Mouse (Mus musculus): ENCODE measurements around the gene Kremen2.

Gene Kremen2

DNA sequence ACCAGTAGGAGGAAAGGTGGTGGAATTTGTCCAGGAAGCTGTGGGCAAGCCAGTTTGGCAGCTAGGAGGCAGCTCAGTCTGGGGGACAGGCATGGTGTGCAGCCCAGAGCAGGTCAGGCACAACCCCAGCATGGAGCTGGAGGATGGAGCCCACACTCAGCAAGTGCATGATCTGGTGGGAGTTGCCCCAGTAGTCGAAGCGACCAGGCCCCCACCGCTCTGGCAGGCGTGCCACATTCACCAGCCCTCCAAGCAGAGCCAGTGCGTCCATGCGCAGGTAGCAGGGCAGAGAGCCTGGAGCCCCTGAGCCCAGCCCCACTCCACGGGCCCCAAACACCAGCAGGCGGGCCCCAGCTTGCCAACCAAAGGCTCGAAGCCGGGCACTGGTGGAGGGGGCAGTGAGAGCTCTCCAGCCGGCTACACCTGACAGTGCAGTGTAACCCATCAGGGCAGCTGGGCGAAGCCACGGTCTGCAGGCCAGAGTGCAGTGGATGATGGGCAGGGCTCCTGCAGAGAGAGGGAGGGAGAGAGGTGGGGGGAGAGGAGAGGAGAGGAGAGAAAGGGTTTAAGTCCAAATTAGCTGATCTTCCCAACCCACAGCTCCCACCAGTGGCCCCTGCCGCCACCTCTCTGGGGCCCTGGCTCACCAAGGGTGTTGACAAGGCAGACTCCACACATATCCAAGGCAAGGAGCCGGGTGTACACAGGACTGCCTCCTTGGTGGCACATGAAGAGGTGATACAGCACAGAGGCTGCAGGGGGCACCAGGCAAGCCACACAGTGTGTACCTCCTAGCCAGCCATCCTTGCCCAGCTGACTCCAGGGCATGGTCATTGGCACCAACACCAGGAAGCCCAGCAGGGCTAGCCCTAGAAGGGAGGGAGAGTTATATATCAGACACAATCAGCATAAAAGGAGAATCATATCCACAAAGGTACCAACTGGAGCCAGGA lies 7.9 kb downstream of the Kremen2 start:
- no peak for DNase-seq (ENCODE audit: low read depth, low spot score)

DNA sequence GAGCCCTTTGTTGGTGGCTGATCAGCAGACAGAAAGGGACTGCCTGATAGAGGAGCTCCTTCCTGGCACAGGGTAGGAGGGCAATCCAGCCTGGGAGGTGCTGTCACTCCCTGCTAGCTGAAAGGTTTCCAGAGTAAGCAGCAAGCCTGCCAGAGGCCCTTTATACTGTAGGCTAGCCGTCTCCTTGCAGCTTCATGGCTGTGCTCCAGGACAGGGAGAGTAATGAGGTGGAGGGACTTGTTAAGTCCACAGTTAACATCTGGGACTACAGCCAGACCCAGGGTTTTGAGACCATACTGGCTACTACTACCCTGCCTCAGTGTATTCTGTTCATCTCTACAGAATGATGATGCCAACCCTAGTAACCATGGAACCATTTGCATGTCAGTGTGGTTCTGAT lies 11.3 kb downstream of the Kremen2 start:
- no peak for DNase-seq (ENCODE audit: low read depth, low spot score)

DNA sequence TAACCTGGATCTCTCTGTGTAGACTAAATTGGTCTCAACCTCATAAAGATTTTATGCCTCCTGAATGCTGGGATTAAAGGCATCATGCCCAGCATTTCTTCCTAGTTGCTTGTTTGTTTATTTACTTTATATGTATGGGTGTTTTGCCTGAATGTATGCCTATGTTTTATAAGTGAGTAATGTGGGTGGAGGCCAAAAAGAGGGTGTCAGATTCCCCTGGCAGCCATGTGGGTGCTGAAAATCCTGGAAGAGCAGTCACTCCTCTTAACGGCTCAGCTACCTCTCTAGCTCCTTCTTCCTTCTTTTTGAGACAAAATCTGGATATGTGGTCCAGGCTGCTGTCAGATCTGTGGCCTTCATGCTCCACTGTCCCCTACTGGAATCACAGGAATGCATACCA lies 15.2 kb downstream of the Kremen2 start:
- DNase-seq (ENCODE audit: low read depth, low spot score), result no peak

DNA sequence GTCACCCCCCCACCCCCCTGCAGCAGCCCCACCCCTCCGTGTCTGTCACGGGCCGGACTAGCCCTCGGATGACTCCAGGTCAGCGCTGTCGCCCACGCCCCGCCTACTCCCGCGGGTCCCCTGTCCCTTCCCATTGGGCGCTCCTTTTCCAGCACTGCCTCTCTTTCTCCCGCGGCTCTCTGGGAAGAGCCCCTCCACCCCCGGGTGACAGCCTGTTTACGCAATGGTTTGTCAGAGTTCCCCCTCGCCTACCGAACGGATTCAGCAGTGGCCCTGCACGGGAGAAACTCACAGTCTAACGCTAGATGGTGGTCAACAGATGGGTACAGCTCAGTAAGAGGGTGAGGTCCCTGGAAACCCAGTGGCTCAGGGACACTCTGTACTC lies 18.9 kb downstream of the Kremen2 start:
- DNase-seq (ENCODE audit: low read depth, low spot score), result no peak

DNA sequence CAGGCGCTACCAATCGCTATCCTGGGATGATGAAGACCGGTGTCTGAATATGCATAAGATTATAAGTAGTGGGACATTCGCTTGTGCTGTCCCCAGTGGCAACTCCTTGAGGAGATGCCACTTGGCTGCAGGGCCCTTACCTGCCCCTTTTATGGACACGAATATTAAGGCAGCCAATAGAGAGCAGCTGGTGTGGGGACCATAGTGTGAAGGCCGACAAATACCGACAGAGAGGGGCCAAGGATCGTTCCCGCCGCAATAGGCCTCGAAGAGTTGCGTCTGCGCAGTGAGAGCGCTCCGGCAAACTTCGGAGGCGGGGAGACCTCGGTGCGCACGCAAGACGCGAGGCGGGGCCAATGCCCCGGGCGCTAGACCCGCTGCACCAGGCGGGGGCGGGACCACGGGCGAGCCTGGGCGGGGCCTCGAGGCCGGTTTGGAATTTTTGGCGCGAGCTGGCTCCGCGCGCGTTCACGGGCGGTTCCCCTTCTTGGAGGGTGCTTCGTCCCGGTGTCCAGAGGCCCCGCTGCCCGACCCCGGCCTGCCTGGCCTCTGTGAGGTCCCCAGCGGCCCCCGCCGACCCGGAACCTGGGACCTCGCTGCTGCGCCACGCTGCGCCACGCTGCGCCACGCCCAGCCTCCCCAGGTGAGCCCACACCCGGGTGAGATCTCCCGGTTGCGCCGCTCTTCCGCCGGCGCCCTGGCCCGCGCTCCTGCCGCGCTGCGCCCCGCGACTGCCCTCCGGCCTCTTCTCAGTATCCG lies 19.5 kb downstream of the Kremen2 start, which contains the start of gene Pkmyt1:
Gene Pkmyt1, plus strand, starts transcription at position 338 of the 759 bp plus-strand sequence.
- peak; percentile 80 for DNase-seq (ENCODE audit: low read depth, low spot score)

DNA sequence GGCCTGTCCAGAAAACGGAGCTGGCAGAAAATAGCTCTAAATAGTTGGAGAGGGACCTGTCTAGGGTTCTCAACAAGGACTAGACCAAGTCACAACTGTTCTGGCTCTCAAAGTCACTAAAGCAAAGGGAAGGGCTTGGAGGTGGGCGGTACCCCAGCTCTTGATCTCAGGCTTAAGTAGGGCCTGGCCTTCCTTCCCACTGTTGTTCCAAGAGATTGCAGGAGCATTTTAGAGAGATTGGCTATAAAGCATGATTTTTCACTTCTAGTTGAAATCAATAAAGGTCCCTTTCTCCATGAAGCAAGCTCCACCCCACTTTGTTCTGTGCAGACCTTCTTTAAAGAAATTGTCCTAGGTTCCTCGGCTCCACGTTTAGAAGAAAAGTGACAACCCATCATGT lies 20.2 kb downstream of the Kremen2 start:
- no peak for DNase-seq (ENCODE audit: low read depth, low spot score)

DNA sequence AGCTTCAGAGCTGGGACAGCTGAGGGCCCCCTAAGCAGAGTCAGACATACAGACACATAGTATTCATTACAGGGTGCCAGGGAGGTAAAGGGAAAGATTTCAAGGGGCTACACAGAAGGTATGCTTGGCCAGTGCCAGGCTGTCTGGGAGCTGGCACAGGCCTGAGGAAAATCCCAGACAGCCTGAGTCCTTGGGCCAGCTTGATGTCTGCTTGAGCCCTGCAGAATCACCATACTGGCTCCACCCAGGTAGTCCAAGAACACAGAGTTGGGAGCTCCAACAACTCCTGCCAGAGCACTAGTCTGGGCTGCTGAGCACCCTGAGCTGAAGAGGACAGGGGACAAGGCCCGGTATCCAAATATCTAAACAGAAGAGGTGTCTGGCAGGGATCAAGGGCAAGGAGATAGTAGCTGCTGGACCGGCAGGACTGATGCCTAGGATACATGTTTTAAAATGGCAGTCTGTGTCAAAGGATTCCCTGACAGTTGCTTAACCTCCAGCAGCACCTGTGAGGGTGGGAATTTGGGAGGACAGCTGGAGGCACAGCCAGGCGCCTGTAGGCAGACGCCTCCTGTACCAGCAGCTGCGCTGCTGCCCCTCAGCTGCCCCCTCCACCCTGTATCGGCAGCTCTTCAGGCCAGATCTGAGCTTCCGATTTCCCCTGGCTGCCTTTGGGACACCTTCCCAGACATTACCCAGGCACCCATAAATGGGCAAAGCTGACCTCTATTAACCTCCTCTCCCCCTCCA lies 23.1 kb downstream of the Kremen2 start, which contains the start of gene 1520401A03Rik:
Gene 1520401A03Rik, minus strand, starts transcription at position 408 of the 750 bp plus-strand sequence.
- no peak for DNase-seq (ENCODE audit: low read depth, low spot score)

DNA sequence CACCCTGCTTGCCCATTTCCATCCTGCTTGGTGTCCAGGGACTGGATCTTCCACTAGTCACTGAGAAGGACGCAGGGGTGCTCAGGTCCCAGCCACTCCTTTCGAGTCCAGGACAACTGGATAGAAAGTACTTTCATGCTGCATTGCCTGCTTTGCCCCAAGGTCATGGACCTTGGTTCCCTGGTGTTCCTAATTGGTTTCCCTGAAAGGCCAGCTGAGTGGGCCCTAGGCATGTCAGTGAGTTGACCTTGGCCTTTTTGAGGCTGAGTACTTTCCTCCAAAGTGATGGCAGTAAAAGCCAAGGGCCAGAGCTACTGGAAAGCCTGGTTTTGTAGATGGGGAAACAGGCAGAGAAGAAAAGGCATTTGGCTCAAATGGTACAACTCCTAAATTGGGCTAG lies 23.7 kb downstream of the Kremen2 start:
- no peak for DNase-seq (ENCODE audit: low read depth, low spot score)

DNA sequence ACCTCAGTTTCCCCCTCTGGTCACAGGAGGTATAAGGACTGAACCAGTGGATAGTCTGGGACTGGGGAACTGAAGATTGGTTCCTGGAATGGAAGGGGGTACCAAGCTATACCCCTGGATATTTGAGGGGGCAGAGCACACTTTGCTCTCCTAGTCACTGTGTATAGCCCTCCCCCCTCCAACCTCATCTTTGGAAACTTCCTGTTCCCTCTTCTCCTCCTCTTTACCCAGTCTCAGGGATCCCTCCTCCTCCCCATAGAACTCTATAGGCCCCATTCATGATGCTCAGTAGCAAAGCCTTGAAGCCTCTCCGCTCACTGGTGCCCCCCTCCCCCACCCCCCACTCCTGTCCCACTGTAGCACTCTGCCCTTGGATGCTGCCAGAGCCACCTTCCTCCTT lies 26.2 kb downstream of the Kremen2 start:
- no peak for DNase-seq (ENCODE audit: low read depth, low spot score)

DNA sequence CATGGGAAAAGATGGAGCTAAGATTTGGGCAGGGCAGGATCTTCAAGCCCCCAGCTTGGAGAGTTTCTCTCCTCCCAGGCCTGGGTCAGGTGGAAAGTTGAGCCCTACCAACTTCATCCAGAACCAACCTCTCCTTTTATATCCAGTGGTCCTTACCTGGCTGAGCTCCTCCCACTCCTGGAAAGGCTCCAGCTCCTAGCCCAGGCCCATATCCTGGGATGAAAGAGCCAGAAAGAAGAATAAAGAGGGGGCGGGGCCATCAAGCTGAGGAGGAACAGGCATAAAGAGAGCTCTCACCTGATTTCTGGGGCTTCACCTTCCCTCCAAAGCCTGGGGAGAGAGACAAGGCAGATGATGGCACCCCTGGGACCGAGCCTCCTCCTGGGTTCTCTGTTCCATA lies 28.6 kb downstream of the Kremen2 start:
- no peak for DNase-seq (ENCODE audit: low read depth, low spot score)

DNA sequence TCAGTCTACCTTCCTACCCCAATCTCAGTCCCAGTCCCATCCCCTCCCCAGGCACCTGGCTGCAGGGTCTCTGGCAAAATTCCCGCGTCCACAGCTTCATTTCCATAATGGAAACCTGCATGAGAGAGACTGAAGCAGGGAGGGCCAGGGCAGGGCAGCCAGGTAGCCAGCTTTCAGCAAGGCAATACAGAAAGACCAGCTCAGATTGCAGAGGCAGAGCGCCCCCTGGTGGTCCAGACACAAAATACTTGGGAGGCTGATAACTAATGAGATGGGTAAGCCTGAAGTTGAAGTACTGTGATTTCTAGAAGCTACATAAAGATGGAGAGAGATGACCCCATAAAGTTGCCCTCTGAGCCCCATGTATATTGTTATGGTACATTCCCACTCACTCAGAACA lies 39.4 kb downstream of the Kremen2 start:
- peak; percentile 65 for DNase-seq (ENCODE audit: low read depth, low spot score)

DNA sequence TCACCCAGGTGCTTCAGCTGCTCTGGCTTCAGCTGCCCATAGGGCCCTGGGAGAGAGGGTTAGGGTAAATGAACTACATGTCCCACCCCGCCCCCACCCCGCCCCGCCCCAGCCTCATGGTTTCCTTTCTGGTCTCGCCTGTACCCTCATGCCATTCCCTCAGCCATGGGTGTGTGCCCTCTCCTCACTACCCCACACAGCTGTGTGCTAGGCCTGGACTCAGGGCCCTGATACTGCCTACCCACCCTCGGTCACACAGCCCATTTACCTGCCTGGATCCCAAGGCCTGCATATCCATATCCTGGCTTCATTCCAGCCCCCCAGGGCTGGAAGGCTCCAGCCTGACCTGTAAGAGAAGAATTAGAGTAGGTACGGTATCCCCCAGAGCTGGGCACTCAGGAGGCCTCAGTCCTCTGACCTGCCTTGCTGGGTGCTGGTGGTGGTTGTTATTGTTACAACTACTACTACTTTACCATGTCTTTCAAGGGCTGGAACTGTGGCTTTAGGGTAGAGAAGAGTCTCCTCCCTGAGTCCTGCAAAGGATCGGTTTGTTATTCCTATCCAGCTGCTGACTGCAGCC lies 40.0 kb downstream of the Kremen2 start:
- no peak for DNase-seq (ENCODE audit: low read depth, low spot score)

DNA sequence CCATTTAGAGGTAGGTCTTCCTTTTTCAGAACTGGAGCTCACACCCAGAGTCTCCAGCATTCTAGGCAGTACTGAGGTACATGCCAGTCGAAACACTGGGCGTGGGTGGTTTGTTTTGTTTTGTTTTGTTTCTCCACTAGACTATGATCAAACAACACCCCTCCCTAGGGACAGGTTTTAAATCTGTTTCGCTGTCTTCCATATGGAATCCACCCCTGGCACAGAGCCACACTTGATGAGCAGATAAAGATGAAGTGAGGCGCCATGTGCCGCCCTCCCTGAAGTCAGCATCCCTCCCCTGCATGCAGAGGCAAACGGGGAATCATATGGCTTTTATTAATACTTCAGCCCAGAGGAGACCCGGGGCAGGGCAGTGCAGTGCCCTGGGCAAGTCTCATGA lies 40.9 kb downstream of the Kremen2 start:
- no peak for DNase-seq (ENCODE audit: low read depth, low spot score)

DNA sequence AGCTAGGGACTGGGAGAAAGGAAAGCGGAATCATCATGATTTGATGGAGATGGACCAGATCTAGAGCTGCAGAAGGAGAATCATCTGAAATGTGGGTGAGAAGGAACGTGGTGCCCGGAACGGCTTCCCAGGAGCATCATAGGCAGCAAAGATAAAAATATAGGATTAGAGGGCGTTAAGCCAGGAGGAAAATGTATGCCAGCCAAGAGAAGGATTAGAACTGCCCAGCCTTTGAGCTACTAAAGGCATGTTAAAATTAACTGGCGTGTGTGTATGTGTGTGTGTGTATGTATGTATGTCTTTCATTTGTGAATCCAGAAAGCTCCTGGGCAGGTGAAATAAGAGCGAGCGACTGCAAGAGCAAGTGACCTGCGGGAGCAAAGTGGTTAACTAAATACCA lies 42.3 kb downstream of the Kremen2 start:
- peak; percentile 54 for DNase-seq (ENCODE audit: low read depth, low spot score)

DNA sequence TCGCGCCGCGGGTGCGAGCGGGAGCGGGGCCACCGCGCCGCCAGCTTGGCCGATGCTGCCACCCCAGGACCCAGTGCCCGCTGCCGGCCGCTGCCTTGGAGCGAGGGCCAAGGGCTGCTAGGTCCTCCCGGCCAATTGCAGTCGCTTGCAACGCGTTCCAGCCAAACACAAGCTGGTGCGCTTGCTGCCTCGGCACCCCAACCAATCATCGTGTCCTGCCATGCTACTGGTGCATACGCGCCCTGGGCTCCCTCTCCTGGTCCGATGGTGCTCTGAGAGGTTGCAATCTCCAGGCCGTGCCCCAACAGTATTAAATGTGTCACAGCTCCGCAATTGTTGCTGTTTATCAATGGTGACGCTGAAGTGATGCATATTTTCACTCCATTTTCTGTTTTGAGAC lies 45.6 kb downstream of the Kremen2 start:
- DNase-seq (ENCODE audit: low read depth, low spot score), result peak; percentile 78

DNA sequence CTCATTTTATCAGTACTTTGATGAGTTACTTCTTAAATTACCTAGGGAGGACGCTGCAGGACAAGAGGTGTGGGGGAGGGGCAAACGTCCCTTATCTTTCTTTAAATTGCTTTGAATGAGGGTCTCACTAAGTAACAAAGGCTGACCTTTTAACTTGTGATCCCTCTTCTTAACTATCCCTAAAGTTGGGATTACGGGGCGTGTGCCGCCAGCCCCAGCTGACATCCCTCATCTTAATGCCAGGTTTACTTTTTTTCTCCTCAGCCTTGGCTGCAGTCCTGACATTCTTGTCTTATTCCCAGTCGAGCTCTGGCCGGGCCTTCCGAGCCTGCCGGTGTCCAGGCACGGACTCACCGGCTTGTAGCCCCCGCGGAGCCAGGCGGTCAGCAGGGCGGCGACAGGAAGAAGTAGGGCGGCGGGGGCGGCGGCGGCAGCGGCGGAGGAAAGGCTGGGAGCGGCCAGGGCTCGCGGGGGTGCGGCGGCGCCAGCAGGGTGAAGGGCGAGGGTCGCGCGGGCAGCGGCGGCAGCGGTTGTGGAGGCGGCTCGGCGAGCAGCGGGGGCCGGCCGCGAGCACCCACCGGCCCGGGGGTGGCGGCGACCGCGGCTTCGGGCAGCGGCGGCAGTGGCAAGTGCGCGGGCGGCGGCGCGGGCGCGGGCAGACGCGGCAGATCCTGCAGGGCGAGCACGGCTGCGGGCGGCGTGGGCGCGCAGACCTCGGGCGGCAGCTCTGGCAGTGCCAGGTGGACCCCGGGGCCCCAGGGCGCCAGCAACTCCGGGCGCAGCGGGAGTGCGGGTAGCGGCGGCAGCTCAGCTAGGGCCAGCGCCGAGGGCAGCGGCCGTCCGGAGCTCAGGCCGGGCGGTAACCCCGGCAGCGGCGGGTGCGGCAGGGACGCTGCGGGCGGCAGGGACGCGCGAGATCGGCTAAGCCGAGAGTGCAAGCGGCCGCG lies 46.2 kb downstream of the Kremen2 start:
- no peak for DNase-seq (ENCODE audit: low read depth, low spot score)

DNA sequence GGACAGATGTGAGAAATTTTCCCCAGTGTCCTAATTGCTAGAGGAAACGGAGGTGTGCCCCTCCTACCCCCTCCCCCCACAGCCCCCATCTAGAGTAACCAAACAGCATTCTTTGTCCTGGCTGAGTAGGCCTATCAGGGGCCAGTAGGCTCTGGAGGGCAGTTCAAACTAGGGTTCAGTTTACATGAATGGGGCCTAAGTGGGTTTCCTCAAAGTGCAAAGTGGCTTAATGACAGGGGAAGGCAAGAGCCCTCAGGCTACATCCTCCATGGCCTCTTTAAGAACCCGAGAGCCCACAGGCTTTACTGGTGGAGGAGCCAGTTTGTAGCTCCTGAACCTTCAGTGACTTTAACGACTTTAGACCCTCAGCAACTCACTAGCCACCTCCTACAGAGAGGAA lies 49.8 kb downstream of the Kremen2 start:
- no peak for DNase-seq (ENCODE audit: low read depth, low spot score)

DNA sequence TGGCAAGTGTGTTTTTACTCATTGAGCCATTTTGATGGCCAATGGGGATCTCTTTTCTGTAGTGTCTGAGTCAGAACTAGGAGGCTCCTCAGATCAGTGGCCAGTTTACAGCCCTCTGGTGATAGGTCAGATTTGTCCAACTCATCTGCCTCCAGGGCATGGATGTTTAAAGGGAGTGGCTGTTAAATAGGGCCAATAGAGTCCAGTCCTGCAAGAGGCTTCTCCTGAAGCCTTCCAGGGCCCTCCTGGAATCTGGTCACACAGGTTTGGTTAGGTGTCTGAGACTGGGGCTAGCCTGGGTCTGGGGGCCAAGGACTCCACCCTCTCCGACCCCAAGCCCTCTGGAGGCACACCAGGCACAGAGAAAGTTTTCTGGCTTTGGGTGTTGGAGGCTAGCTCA lies 51.1 kb downstream of the Kremen2 start:
- no peak for DNase-seq (ENCODE audit: low read depth, low spot score)

Data from retina, adult 2 months (tissue).